Mouse (Mus musculus) C2C12 (cell line): Measurements from ENCODE around the gene BC028528. TPM values are rescaled to one million over a fixed set of nuclear protein-coding genes. Genes with fewer than 3 reads are reported as not detected.

Experiments used
- H3K27me3 ChIP-seq: one replicate; pipeline ENCODE4 v1.6.1; 2011; ENCODE audit not compliant: control insufficient read depth, insufficient read depth, insufficient read length
- H3K36me3 ChIP-seq: one replicate; pipeline ENCODE4 v1.6.1; 2011; ENCODE audit not compliant: control insufficient read depth, insufficient read depth
- H3K4me3 ChIP-seq: one replicate; pipeline ENCODE4 v1.5.1; 2011; ENCODE audit warnings: mild to moderate bottlenecking, control low read depth; ENCODE audit not compliant: poor library complexity, insufficient read depth, severe bottlenecking
- H3K79me2 ChIP-seq: one replicate; pipeline ENCODE4 v1.6.1; 2011; ENCODE audit not compliant: control insufficient read depth, insufficient read depth
- H3K79me3 ChIP-seq: one replicate; pipeline ENCODE4 v1.6.1; 2011; ENCODE audit warnings: low read depth, control low read depth
- H3ac ChIP-seq: one replicate; pipeline ENCODE3; 2011; ENCODE audit warnings: low read depth; ENCODE audit not compliant: control insufficient read depth, insufficient read length
- CEBPB ChIP-seq: IDR thresholded peaks from one replicate; pipeline ENCODE4 v1.6.1; 2011; ENCODE audit warnings: low read depth, mild to moderate bottlenecking, control low read depth, moderate library complexity
- CTCF ChIP-seq: IDR thresholded peaks from one replicate; pipeline ENCODE4 v1.5.1; 2011; ENCODE audit not compliant: control insufficient read depth, insufficient read depth, insufficient read length
- FOSL1 ChIP-seq: IDR thresholded peaks from one replicate; pipeline ENCODE4 v1.8.0; 2011; ENCODE audit warnings: mild to moderate bottlenecking, low read length; ENCODE audit not compliant: poor library complexity, insufficient read depth, severe bottlenecking
- MAX ChIP-seq: IDR thresholded peaks from one replicate; pipeline ENCODE4 v1.6.1; 2011; ENCODE audit warnings: mild to moderate bottlenecking, control low read depth
- MYOD1 ChIP-seq: IDR thresholded peaks from one replicate; pipeline ENCODE4 v1.6.1; 2011; ENCODE audit warnings: low read depth; ENCODE audit not compliant: control insufficient read depth, insufficient read length
- MYOG ChIP-seq: IDR thresholded peaks from one replicate; pipeline ENCODE4 v1.6.1; 2011; ENCODE audit not compliant: control insufficient read depth, insufficient read length; ENCODE audit errors: extremely low read depth
- USF1 ChIP-seq: IDR thresholded peaks from one replicate; pipeline ENCODE4 v1.6.1; 2011; ENCODE audit warnings: low read depth, mild to moderate bottlenecking, control low read depth, moderate library complexity
- polyA plus RNA-seq: library from polyadenylated mRNA; unstranded; fragments of >200 nt; fragmentation: generic; extraction: Trizol; gene quantifications from one replicate; pipeline ENCODE4 v1.2.1, GENCODE M21; 2012; ENCODE audit warnings: missing spikeins

The BC028528 gene
- polyA plus RNA-seq, 1 experiment: 8.7 TPM

- Histone ChIP-seq H3K36me3 (peaks cover 74% of the 10 kb centered on the region), H3K79me2 (peaks cover 28% of the 10 kb centered on the region)
- no peak for TF ChIP-seq FOSL1
- TF ChIP-seq CEBPB: no peak
- TF ChIP-seq USF1: no peak
- no peak for TF ChIP-seq MYOG
Measured at GRCm38 (mm10) chr3:95851317-95851716, 40.5 kb downstream of the BC028528 start.

GRCm38 (mm10) chr3:95850611-95851010, 41.2 kb downstream of the BC028528 start:
- peaks cover 27% of the 10 kb centered on the region for H3K79me3 ChIP-seq
- H3K79me2 ChIP-seq: peaks cover 28% of the 10 kb centered on the region
- H3K4me3 ChIP-seq: no peak overlapping the region
- H3ac ChIP-seq: no peak overlapping the region
- H3K36me3 ChIP-seq: peaks cover 81% of the 10 kb centered on the region
- no peak for TF ChIP-seq USF1
- no peak for TF ChIP-seq FOSL1
- TF ChIP-seq MYOD1: no peak
- no peak for TF ChIP-seq CTCF
- TF ChIP-seq CEBPB: no peak
- no peak for TF ChIP-seq MYOG
- TF ChIP-seq MAX: no peak
- no peaks in the 10 kb centered on the region for H3K27me3 ChIP-seq

More at GRCm38 (mm10) chr3:95851317-95851716, 40.5 kb downstream of the BC028528 start:
- no peak overlapping the region for H3K4me3 ChIP-seq
- no peaks in the 10 kb centered on the region for H3K27me3 ChIP-seq
- no peak overlapping the region for H3ac ChIP-seq
- H3K79me3 ChIP-seq: peaks cover 27% of the 10 kb centered on the region

GRCm38 (mm10) chr3:95842503-95843214, 49.1 kb downstream of the BC028528 start:
- TF ChIP-seq MYOD1: no peak
- no peak for TF ChIP-seq MAX
- no peak for TF ChIP-seq FOSL1
- no peak for TF ChIP-seq MYOG
- no peak for TF ChIP-seq CEBPB
- TF ChIP-seq CTCF: no peak
- no peak for TF ChIP-seq USF1
- Histone ChIP-seq H3K36me3 (peaks cover 96% of the 10 kb centered on the region), H3K4me3 (no peak overlapping the region)

GRCm38 (mm10) chr3:95839250-95839649, 52.6 kb downstream of the BC028528 start:
- Histone ChIP-seq H3ac (no peak overlapping the region), H3K79me2 (no peaks in the 10 kb centered on the region), H3K27me3 (no peaks in the 10 kb centered on the region), H3K4me3 (no peak overlapping the region), H3K36me3 (peaks cover 93% of the 10 kb centered on the region), H3K79me3 (no peaks in the 10 kb centered on the region)
- TF ChIP-seq MYOG (no peak), MYOD1 (no peak), MAX (no peak), CTCF (no peak), FOSL1 (no peak), USF1 (no peak), CEBPB (no peak)

More at GRCm38 (mm10) chr3:95842503-95843214, 49.1 kb downstream of the BC028528 start:
- no peaks in the 10 kb centered on the region for H3K79me3 ChIP-seq
- H3K79me2 ChIP-seq: no peaks in the 10 kb centered on the region
- H3ac ChIP-seq: no peak overlapping the region
- H3K27me3 ChIP-seq: no peaks in the 10 kb centered on the region

Other genes with a start within 250 kb of the BC028528 start
- gene Mcl1, start 233.2 kb downstream of the BC028528 start, polyA plus RNA-seq: 46.4 TPM
- gene Adamtsl4, start 204.1 kb downstream of the BC028528 start, polyA plus RNA-seq: 3.1 TPM
- 189 TPM for gene Ecm1, start 152.4 kb downstream of the BC028528 start, polyA plus RNA-seq
- 32.8 TPM for gene Tars2, start 131.8 kb downstream of the BC028528 start, polyA plus RNA-seq
- gene Rprd2, start 73.1 kb downstream of the BC028528 start, polyA plus RNA-seq: 7.7 TPM
- 26.7 TPM for gene Prpf3, start 36.1 kb downstream of the BC028528 start, polyA plus RNA-seq
- gene Mrps21, start 20.5 kb downstream of the BC028528 start, polyA plus RNA-seq: 441 TPM
- 4.4 TPM for gene Ciart, start 9.8 kb downstream of the BC028528 start, polyA plus RNA-seq
- 79.0 TPM for gene Aph1a, start 2.0 kb upstream of the BC028528 start, polyA plus RNA-seq
- gene Car14, start 12.7 kb upstream of the BC028528 start, polyA plus RNA-seq: not detected
- 66.3 TPM for gene Anp32e, start 37.2 kb upstream of the BC028528 start, polyA plus RNA-seq
- 103 TPM for gene Plekho1, start 104.0 kb upstream of the BC028528 start, polyA plus RNA-seq
- gene Vps45, start 166.5 kb upstream of the BC028528 start, polyA plus RNA-seq: 15.6 TPM
- gene Otud7b, start 212.5 kb upstream of the BC028528 start, polyA plus RNA-seq: 12.5 TPM